8 mouse cellular contexts compared by ENCODE assay signal in the genomic region with DNA sequence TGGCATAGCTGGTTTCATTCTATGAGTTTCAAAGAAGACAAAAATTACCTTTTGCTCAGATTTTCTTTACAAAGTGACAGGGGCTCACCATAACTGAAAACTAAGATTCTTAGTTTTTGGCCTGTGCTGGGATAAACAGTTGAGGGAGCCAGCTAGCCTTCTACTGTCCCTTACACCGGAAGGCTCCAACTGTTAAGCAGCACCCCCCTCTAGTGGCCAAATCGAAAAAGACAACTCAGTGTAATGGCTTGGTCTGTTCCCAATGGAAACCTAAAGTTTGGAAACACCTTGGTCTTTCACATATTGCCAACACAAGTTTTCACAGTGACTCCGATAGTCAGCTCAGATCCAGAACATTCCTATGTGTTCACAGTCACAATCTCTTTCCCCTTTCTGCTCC.
A peak's percentile ranks its signal among the peaks of the same experiment; 100 is the strongest.
DNase-seq lines count a peak whose midpoint lies in the region; ATAC-seq lines count a peak whose summit lies in the region.

No protein-coding gene starts in this region.

- no peaks in the 10 kb centered on the region for H3K27me3 ChIP-seq in intestine, embryonic 14.5 days (replicated peaks; ENCODE audit: control insufficient read depth, insufficient read depth, low read length)
- H3K27me3 ChIP-seq in midbrain, embryonic 11.5 days (ENCODE audit: control insufficient read depth, insufficient read depth, low read length): no peaks in the 10 kb centered on the region

- H3K9me3 ChIP-seq in intestine, embryonic 14.5 days (ENCODE audit: control insufficient read depth, low read length): no peaks in the 10 kb centered on the region
- no peaks in the 10 kb centered on the region for H3K9me3 ChIP-seq in midbrain, embryonic 11.5 days (ENCODE audit: control insufficient read depth, low read length)

- H3K4me2 ChIP-seq in intestine, embryonic 14.5 days (ENCODE audit: low read length): no peak overlapping the region
- H3K4me2 ChIP-seq in midbrain, embryonic 11.5 days: no peak overlapping the region

- no peak overlapping the region for H3K27ac ChIP-seq in intestine, embryonic 14.5 days (ENCODE audit: low read depth)
- H3K27ac ChIP-seq in midbrain, embryonic 11.5 days (ENCODE audit: low read depth, low read length): no peak overlapping the region

- no peaks in the 10 kb centered on the region for H3K36me3 ChIP-seq in intestine, embryonic 14.5 days (ENCODE audit: control insufficient read depth, insufficient read depth, low read length)
- no peaks in the 10 kb centered on the region for H3K36me3 ChIP-seq in midbrain, embryonic 11.5 days (ENCODE audit: control insufficient read depth, insufficient read depth, low read length)

- no peak overlapping the region for H3K4me3 ChIP-seq in intestine, embryonic 14.5 days (ENCODE audit: low read depth, low read length)
- no peak overlapping the region for H3K4me3 ChIP-seq in midbrain, embryonic 11.5 days (ENCODE audit: low read depth, low read length)

- no peaks in the 10 kb centered on the region for H3K4me1 ChIP-seq in intestine, embryonic 14.5 days (replicated peaks; ENCODE audit: control insufficient read depth, insufficient read depth, low read length)
- no peaks in the 10 kb centered on the region for H3K4me1 ChIP-seq in midbrain, embryonic 11.5 days (ENCODE audit: control insufficient read depth, insufficient read depth, low read length)

- no peak for ATAC-seq in intestine, embryonic 14.5 days (replicated peaks; ENCODE audit: low FRiP score, low TSS enrichment, low read depth)
- peak; percentile 87 for ATAC-seq in midbrain, embryonic 11.5 days (ENCODE audit: low FRiP score)

- DNase-seq in adrenal gland, adult (ENCODE audit: inconsistent age in 2 of 2, low spot score in 1 of 2): peak; percentile 71 to 94
- peak; percentile 80 to 87 for DNase-seq in cerebellum, postnatal 36 days
- DNase-seq in gastrocnemius, adult 18-20 months (ENCODE audit: low spot score): peak; percentile 80
- peak; percentile 95 for DNase-seq in intestine, embryonic 14.5 days (ENCODE audit: low spot score)
- DNase-seq in left cerebral cortex, adult 8-10 months (ENCODE audit: low spot score in 2 of 2): peak; percentile 37 to 73
- DNase-seq in midbrain, embryonic 11.5 days (ENCODE audit: low spot score, missing footprints): peak; percentile 100
- DNase-seq in right cerebral cortex, postnatal 4 days: peak; percentile 90
- DNase-seq in urinary bladder, postnatal 4 days (ENCODE audit: low spot score in 2 of 2): peak; percentile 63 to 84

- WGBS in intestine, embryonic 14.5 days: 13% methylated on average over 3 of the region's 3 CpGs
- 13% methylated on average over 3 of the region's 3 CpGs for WGBS in midbrain, embryonic 11.5 days

- H3K9ac ChIP-seq in intestine, embryonic 14.5 days (ENCODE audit: low read length): no peak overlapping the region
- H3K9ac ChIP-seq in midbrain, embryonic 11.5 days (ENCODE audit: low read length): no peak overlapping the region
